In genomic region chr10:79852827-79853226, GRCm38 (mm10) we compare ENCODE assay signal across 8 mouse cellular contexts. TPM values are rescaled to one million over a fixed set of nuclear protein-coding genes. Genes with fewer than 3 reads are reported as not detected.
DNase-seq lines count a peak whose midpoint lies in the region; ATAC-seq and TF ChIP-seq lines count a peak whose summit lies in the region.

No protein-coding gene starts in this region.

- no peak for TF ChIP-seq EP300 in MEL (IDR thresholded peaks at IDR 0.05; ENCODE audit: low read depth in 1 of 2, low read length in 2 of 2)
- TF ChIP-seq EP300 in heart, postnatal 0 days (IDR thresholded peaks at IDR 0.05; ENCODE audit: low read depth), result no peak

- no peak for DNase-seq in kidney, adult 2 months
- DNase-seq in kidney, adult 9 months, result no peak
- no peak for DNase-seq in MEL (ENCODE audit: low read depth, low spot score)
- DNase-seq in heart, postnatal 0 days (ENCODE audit: low spot score), result no peak
- no peak for DNase-seq in midbrain, embryonic 10.5 days (ENCODE audit: low spot score)
- DNase-seq in testis, postnatal 14 days (ENCODE audit: low spot score), result no peak
- DNase-seq in left cerebral cortex, adult 8-10 months (ENCODE audit: low spot score in 2 of 2), result no peak
- no peak for DNase-seq in B cell, adult 2 months

- H3K9ac ChIP-seq in MEL (ENCODE audit: control insufficient read depth, low read depth, low read length, poor library complexity, severe bottlenecking), result peak overlapping the region; percentile 85
- H3K9ac ChIP-seq in heart, postnatal 0 days (replicated peaks; ENCODE audit: low read depth, low read length), result peak overlapping the region; percentile 59

- no peak for ATAC-seq in heart, postnatal 0 days (ENCODE audit: insufficient read depth, low read depth)

- no peaks in the 10 kb centered on the region; the same call in 1 of the 2 replicates for H3K36me3 ChIP-seq in kidney, adult 2 months (ENCODE audit: control insufficient read depth, insufficient read depth, low read length)
- H3K36me3 ChIP-seq in MEL (ENCODE audit: control insufficient read depth in 1 of 2, insufficient read depth in 2 of 2, low read length in 2 of 2), result peaks cover 3 to 27% of the 10 kb centered on the region in 2 experiments
- peaks cover 8% of the 10 kb centered on the region; the same call in 1 of the 2 replicates for H3K36me3 ChIP-seq in heart, postnatal 0 days (replicated peaks; ENCODE audit: control insufficient read depth, insufficient read depth, low read length)
- H3K36me3 ChIP-seq in midbrain, embryonic 10.5 days, result peaks cover 26% of the 10 kb centered on the region

- peak overlapping the region; percentile 83 for H3K4me2 ChIP-seq in heart, postnatal 0 days (ENCODE audit: low read depth, low read length)

- H3K79me2 ChIP-seq in MEL (ENCODE audit: control insufficient read depth, insufficient read depth, low read length, poor library complexity), result peaks cover 51% of the 10 kb centered on the region

- peak overlapping the region; percentile 96 for H3K27ac ChIP-seq in kidney, adult 2 months (ENCODE audit: insufficient read depth, low read depth, low read length)
- H3K27ac ChIP-seq in MEL (ENCODE audit: control insufficient read depth, low read depth, low read length), result peak overlapping the region; percentile 96
- peak overlapping the region; percentile 100 for H3K27ac ChIP-seq in heart, postnatal 0 days (ENCODE audit: low read depth)
- peak overlapping the region; percentile 100 for H3K27ac ChIP-seq in midbrain, embryonic 10.5 days (replicated peaks)

- no peak for TF ChIP-seq CTCF in kidney, adult 2 months (conservative IDR thresholded peaks at IDR 0.05; ENCODE audit: insufficient read depth, insufficient read length, low read depth, low read length)
- TF ChIP-seq CTCF in MEL (IDR thresholded peaks at IDR 0.05 in 2 of 3, conservative IDR thresholded peaks at IDR 0.05 in 1 of 3; ENCODE audit: control insufficient read depth in 1 of 3, insufficient read depth in 1 of 3, low read depth in 2 of 3, low read length in 3 of 3, poor library complexity in 1 of 3, severe bottlenecking in 1 of 3), result no peak
- no peak for TF ChIP-seq CTCF in heart, postnatal 0 days (IDR thresholded peaks at IDR 0.05; ENCODE audit: low read depth)

- no peak for TF ChIP-seq POLR2A in kidney, adult 2 months (IDR thresholded peaks at IDR 0.05; ENCODE audit: low read depth, low read length)
- no peak for TF ChIP-seq POLR2A in MEL (IDR thresholded peaks at IDR 0.05; ENCODE audit: control insufficient read depth in 1 of 2, insufficient read depth in 1 of 2, low read depth in 1 of 2, low read length in 2 of 2, poor library complexity in 1 of 2)

- H3K27me3 ChIP-seq in kidney, adult 2 months (replicated peaks; ENCODE audit: control insufficient read depth, insufficient read depth, low read length), result no peaks in the 10 kb centered on the region
- H3K27me3 ChIP-seq in MEL (ENCODE audit: control insufficient read depth in 1 of 2, insufficient read depth in 2 of 2, low read length in 2 of 2), result no peaks in the 10 kb centered on the region
- H3K27me3 ChIP-seq in heart, postnatal 0 days (ENCODE audit: control insufficient read depth, insufficient read depth, low read length), result no peaks in the 10 kb centered on the region
- no peaks in the 10 kb centered on the region for H3K27me3 ChIP-seq in midbrain, embryonic 10.5 days (ENCODE audit: low read depth, poor library complexity, severe bottlenecking)

- 14% methylated on average over 8 of the region's 8 CpGs for WGBS in kidney, adult 2 months
- 25% methylated on average over 8 of the region's 8 CpGs for WGBS in heart, postnatal 0 days
- WGBS in midbrain, embryonic 10.5 days, result 31% methylated on average over 8 of the region's 8 CpGs

- peaks cover 37% of the 10 kb centered on the region for H3K4me1 ChIP-seq in kidney, adult 2 months (ENCODE audit: control insufficient read depth, insufficient read depth, low read length)
- H3K4me1 ChIP-seq in MEL (ENCODE audit: control insufficient read depth in 1 of 2, insufficient read depth in 2 of 2, low read length in 2 of 2), result peaks cover 5 to 37% of the 10 kb centered on the region in 2 experiments
- peaks cover 37% of the 10 kb centered on the region for H3K4me1 ChIP-seq in heart, postnatal 0 days (ENCODE audit: control insufficient read depth, insufficient read depth)
- peaks cover 65% of the 10 kb centered on the region for H3K4me1 ChIP-seq in midbrain, embryonic 10.5 days

- TF ChIP-seq RAD21 in MEL (IDR thresholded peaks at IDR 0.05; ENCODE audit: low read depth, low read length), result no peak

- H3K9me3 ChIP-seq in MEL (replicated peaks; ENCODE audit: insufficient read depth, low read length), result no peaks in the 10 kb centered on the region
- no peaks in the 10 kb centered on the region for H3K9me3 ChIP-seq in heart, postnatal 0 days (replicated peaks; ENCODE audit: control insufficient read depth, low read length)
- H3K9me3 ChIP-seq in midbrain, embryonic 10.5 days (replicated peaks), result no peaks in the 10 kb centered on the region

- peak overlapping the region; percentile 56 for H3K4me3 ChIP-seq in kidney, adult 2 months (ENCODE audit: insufficient read depth, low read depth, low read length)
- peak overlapping the region; percentile 57 to 62 for H3K4me3 ChIP-seq in MEL (ENCODE audit: control insufficient read depth in 1 of 2, insufficient read depth in 1 of 2, low read depth in 2 of 2, low read length in 2 of 2)
- peak overlapping the region; percentile 45 for H3K4me3 ChIP-seq in heart, postnatal 0 days (ENCODE audit: low read depth, low read length)
- H3K4me3 ChIP-seq in midbrain, embryonic 10.5 days, result peak overlapping the region; percentile 74

TF ChIP-seq in MEL, 35 proteins besides CTCF, POLR2A, EP300 and RAD21:
- TF ChIP-seq MAX (IDR thresholded peaks at IDR 0.05; ENCODE audit: low read length) (no peak), GATA1 (IDR thresholded peaks at IDR 0.05; ENCODE audit: low read depth, low read length) (0 out of 2 replicates have a peak, but pooled peaks have one; percentile 35)

RNA-seq across cellular contexts. Expression of gene Ptbp1, which starts 1.4 kb away (rescaled TPM):
- polyA plus RNA-seq in kidney, adult 2 months (2012; rRNA removed), result 184 and 198 TPM in 2 replicates
- 301 and 316 TPM in 2 replicates for total RNA-seq in MEL (2012; rRNA removed)
- 100 to 1,000 TPM; 329 to 837 TPM for polyA plus RNA-seq in MEL (2012; ENCODE audit: insufficient read depth in 1 of 2, insufficient read length in 2 of 2, low read depth in 1 of 2, low replicate concordance in 2 of 2, missing spikeins in 1 of 2)
- total RNA-seq in heart, postnatal 0 days (2014; rRNA removed; ENCODE audit: low replicate concordance), result 186 and 196 TPM in 2 replicates
- 39.8 and 40.4 TPM in 2 replicates for polyA plus RNA-seq in heart, postnatal 0 days (2015; fragmentation: Nextera tagmentation; extraction: Ambion mirVana)
- polyA plus RNA-seq in midbrain, embryonic 10.5 days (2016; fragmentation: Nextera tagmentation; extraction: Ambion mirVana), result 296 and 334 TPM in 2 replicates
- 10 to 100 TPM; 59.3 to 67.3 (median 63.6) TPM for total RNA-seq in left cerebral cortex, adult 8-10 months (2022)

RNA-seq across cellular contexts. Expression of gene Prtn3, which starts 21.4 kb away (rescaled TPM):
- 0.67 and 0.99 TPM in 2 replicates for polyA plus RNA-seq in kidney, adult 2 months (2012; rRNA removed)
- 9.1 and 11.2 TPM in 2 replicates for total RNA-seq in MEL (2012; rRNA removed)
- 10 to 100 TPM in 1 of 2 experiments, not detected in 1; 31.5 TPM for polyA plus RNA-seq in MEL (2012; ENCODE audit: insufficient read depth in 1 of 2, insufficient read length in 2 of 2, low read depth in 1 of 2, low replicate concordance in 2 of 2, missing spikeins in 1 of 2)
- not detected in 2 replicates for total RNA-seq in heart, postnatal 0 days (2014; rRNA removed; ENCODE audit: low replicate concordance)
- 0.70 and 0.74 TPM in 2 replicates for polyA plus RNA-seq in heart, postnatal 0 days (2015; fragmentation: Nextera tagmentation; extraction: Ambion mirVana)
- 8.0 and 13.5 TPM in 2 replicates for polyA plus RNA-seq in midbrain, embryonic 10.5 days (2016; fragmentation: Nextera tagmentation; extraction: Ambion mirVana)
- 1 to 10 TPM; 2.4 to 3.2 (median 2.7) TPM for total RNA-seq in left cerebral cortex, adult 8-10 months (2022)

RNA-seq across cellular contexts. Expression of gene Plppr3, which starts 21.6 kb away (rescaled TPM):
- polyA plus RNA-seq in kidney, adult 2 months (2012; rRNA removed), result 2.7 and 3.2 TPM in 2 replicates
- 0.56 and 0.85 TPM in 2 replicates for total RNA-seq in MEL (2012; rRNA removed)
- 1 to 10 TPM in 1 of 2 experiments, not detected in 1; 6.2 TPM for polyA plus RNA-seq in MEL (2012; ENCODE audit: insufficient read depth in 1 of 2, insufficient read length in 2 of 2, low read depth in 1 of 2, low replicate concordance in 2 of 2, missing spikeins in 1 of 2)
- total RNA-seq in heart, postnatal 0 days (2014; rRNA removed; ENCODE audit: low replicate concordance), result 3.2 and 5.9 TPM in 2 replicates
- polyA plus RNA-seq in heart, postnatal 0 days (2015; fragmentation: Nextera tagmentation; extraction: Ambion mirVana), result 2.5 and 3.0 TPM in 2 replicates
- 110 and 169 TPM in 2 replicates for polyA plus RNA-seq in midbrain, embryonic 10.5 days (2016; fragmentation: Nextera tagmentation; extraction: Ambion mirVana)
- 10 to 100 TPM; 49.7 to 56.0 (median 52.7) TPM for total RNA-seq in left cerebral cortex, adult 8-10 months (2022)

RNA-seq across cellular contexts. Expression of gene Misp, which starts 32.0 kb away (rescaled TPM):
- polyA plus RNA-seq in kidney, adult 2 months (2012; rRNA removed), result 17.9 and 19.9 TPM in 2 replicates
- not detected in 2 replicates for total RNA-seq in MEL (2012; rRNA removed)
- not detected for polyA plus RNA-seq in MEL (2012; ENCODE audit: insufficient read depth in 1 of 2, insufficient read length in 2 of 2, low read depth in 1 of 2, low replicate concordance in 2 of 2, missing spikeins in 1 of 2)
- total RNA-seq in heart, postnatal 0 days (2014; rRNA removed; ENCODE audit: low replicate concordance), result not detected in 2 replicates
- polyA plus RNA-seq in heart, postnatal 0 days (2015; fragmentation: Nextera tagmentation; extraction: Ambion mirVana), result 0.08 and 0.41 TPM in 2 replicates
- 0.46 and 0.67 TPM in 2 replicates for polyA plus RNA-seq in midbrain, embryonic 10.5 days (2016; fragmentation: Nextera tagmentation; extraction: Ambion mirVana)
- under 1 TPM; 0.32 to 0.89 (median 0.54) TPM for total RNA-seq in left cerebral cortex, adult 8-10 months (2022)

RNA-seq across cellular contexts. Expression of gene Elane, which starts 33.2 kb away (rescaled TPM):
- polyA plus RNA-seq in kidney, adult 2 months (2012; rRNA removed), result 0.10 TPM in 1 of 2 replicates, not detected in the other
- total RNA-seq in MEL (2012; rRNA removed), result not detected in 2 replicates
- under 1 TPM in 1 of 2 experiments, not detected in 1; 0.07 TPM for polyA plus RNA-seq in MEL (2012; ENCODE audit: insufficient read depth in 1 of 2, insufficient read length in 2 of 2, low read depth in 1 of 2, low replicate concordance in 2 of 2, missing spikeins in 1 of 2)
- total RNA-seq in heart, postnatal 0 days (2014; rRNA removed; ENCODE audit: low replicate concordance), result not detected in 2 replicates
- polyA plus RNA-seq in heart, postnatal 0 days (2015; fragmentation: Nextera tagmentation; extraction: Ambion mirVana), result not detected in 2 replicates
- polyA plus RNA-seq in midbrain, embryonic 10.5 days (2016; fragmentation: Nextera tagmentation; extraction: Ambion mirVana), result 0.16 and 0.46 TPM in 2 replicates
- not detected for total RNA-seq in left cerebral cortex, adult 8-10 months (2022)

Comparison
In these comparisons a context has a peak if more than half of its experiments do, and no peak if none do; other contexts are left out.
1. RNA of gene Plppr3, which starts 21.6 kb away (polyA plus RNA-seq): 110 to 169 TPM in midbrain, embryonic 10.5 days; 6.2 TPM in MEL, 2.7 to 3.2 TPM in kidney, adult 2 months and 2.5 to 3.0 TPM in heart, postnatal 0 days; every median in the first group is over 10 times any median in the second.
2. Peak in every context shown above with its lines, with median percentiles within 50 percentile points of each other: H3K27ac ChIP-seq and H3K4me3 ChIP-seq.